Mouse (Mus musculus) C2C12 (cell line): ENCODE measurements around the gene Mapkapk2.

Experiments
- CEBPB ChIP-seq: IDR thresholded peaks from one replicate; pipeline ENCODE4 v1.6.1; 2011; ENCODE audit warnings: low read depth, mild to moderate bottlenecking, control low read depth, moderate library complexity
- CTCF ChIP-seq: IDR thresholded peaks from one replicate; pipeline ENCODE4 v1.5.1; 2011; ENCODE audit not compliant: control insufficient read depth, insufficient read depth, insufficient read length
- FOSL1 ChIP-seq: IDR thresholded peaks from one replicate; pipeline ENCODE4 v1.8.0; 2011; ENCODE audit warnings: mild to moderate bottlenecking, low read length; ENCODE audit not compliant: poor library complexity, insufficient read depth, severe bottlenecking
- MAX ChIP-seq: IDR thresholded peaks from one replicate; pipeline ENCODE4 v1.6.1; 2011; ENCODE audit warnings: mild to moderate bottlenecking, control low read depth
- MYOG ChIP-seq: IDR thresholded peaks from one replicate; pipeline ENCODE4 v1.6.1; 2011; ENCODE audit not compliant: control insufficient read depth, insufficient read length; ENCODE audit errors: extremely low read depth

GRCm38 (mm10) chr1:131038001-131038400 lies 59.6 kb downstream of the Mapkapk2 start:
- TF ChIP-seq CTCF (no peak), FOSL1 (peak; percentile 77), MAX (no peak), MYOG (no peak), CEBPB (no peak)
